Mouse (Mus musculus) heart, postnatal 10 days (tissue): Measurements from ENCODE around the gene H2-T23. TPM values are rescaled to one million over a fixed set of nuclear protein-coding genes. Genes with fewer than 3 reads are reported as not detected.
"Not testable (repeated sequence)": the region's sequence is repeated elsewhere in the genome, so short reads cannot be mapped to it uniquely, and the experiment has no call there.

Experiments used
- DNase-seq, 2 experiments: peaks; one replicate each; pipeline ENCODE4 v3.0.0; 2021
- intact Hi-C: fragments of 180-260 bp; cut with DNase I; formaldehyde crosslinking; loops from one replicate; pipeline ENCODE4 v1.15.1; 2025
- total RNA-seq, 2 experiments: library from RNA; stranded (reverse); gene quantifications; 2 replicates each; pipeline ENCODE4 v1.2.3; 2021

Gene H2-T23
- 10 to 100 TPM; 16.6 TPM for total RNA-seq

DNA sequence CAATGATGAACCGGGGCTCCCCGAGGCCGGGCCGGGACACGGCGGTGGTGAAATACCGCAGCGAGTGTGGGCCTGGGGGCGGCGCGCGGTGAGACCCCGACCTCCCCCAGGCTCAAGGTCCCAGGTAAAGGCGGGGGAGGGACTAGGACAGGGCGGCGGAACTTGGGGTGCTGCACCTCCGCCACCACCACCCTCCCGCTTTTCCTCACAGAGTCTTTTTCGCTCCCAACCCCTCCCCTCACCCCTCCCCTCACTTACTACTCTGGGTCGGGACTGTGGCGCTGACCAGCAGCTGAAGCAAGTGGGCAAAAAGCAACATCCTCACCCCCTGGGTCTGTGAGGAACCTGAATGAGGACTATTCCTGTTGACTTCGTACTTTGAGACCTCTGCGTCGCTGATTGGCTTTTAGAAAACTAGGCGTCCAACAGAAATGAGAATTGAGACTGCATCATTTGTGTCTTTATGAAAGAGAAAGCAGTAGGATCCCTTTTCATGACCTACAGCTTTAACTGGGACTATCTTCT lies at the start of gene H2-T23:
H2-T23 (minus strand) TSS at position 505 of the 525 bp plus-strand sequence.
- intact Hi-C loops: not testable (repeated sequence)

DNA sequence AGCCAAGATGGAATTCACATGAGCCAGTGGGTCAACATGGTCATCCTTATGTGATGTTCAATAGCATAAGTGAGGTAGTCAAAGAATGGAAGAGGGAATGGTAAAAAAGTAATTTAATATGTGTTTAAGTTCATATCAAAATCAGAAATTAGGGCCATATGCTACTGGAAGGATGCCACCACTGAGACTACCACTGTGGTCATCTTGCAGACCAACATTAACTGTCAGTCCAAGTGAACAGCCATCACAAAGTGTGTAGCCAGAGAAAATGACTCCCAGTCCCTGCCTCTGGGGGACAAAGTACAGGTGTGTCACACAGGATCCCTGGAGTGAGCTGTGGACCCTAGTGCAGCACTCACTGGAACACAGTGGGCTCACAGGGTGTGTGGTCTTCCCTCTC lies 49.2 kb upstream of the H2-T23 start:
- DNase-seq, intact Hi-C loops: not testable (repeated sequence)

More for the DNA sequence above, at the start of gene H2-T23:
- DNase-seq: peak; percentile 62 to 67

DNA sequence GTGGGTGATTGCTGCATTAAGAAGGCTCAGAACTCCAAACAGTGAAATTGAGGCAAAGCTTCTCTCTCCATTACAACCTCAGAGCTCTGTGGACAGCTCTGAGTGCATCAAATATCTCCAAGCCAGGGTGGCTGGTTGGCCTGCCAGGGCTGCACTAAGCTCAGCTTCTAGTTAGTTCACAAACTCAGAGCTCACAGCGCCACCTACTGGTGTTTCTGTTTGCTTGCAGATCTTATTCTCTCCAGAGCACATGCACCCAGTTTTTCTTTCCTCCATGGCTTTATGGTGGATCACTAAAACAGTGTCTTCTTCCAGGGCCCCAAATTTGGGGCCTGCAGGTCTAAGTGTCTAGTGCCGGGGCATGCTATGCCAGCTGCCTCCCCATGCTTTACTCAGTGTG lies 28.2 kb upstream of the H2-T23 start:
- intact Hi-C loops: loop anchor here (10.0 kb wide), 1 partner anchor 134 kb away; the partner anchor contains the start of gene H2-T3
- peak; percentile 84 to 92 for DNase-seq

DNA sequence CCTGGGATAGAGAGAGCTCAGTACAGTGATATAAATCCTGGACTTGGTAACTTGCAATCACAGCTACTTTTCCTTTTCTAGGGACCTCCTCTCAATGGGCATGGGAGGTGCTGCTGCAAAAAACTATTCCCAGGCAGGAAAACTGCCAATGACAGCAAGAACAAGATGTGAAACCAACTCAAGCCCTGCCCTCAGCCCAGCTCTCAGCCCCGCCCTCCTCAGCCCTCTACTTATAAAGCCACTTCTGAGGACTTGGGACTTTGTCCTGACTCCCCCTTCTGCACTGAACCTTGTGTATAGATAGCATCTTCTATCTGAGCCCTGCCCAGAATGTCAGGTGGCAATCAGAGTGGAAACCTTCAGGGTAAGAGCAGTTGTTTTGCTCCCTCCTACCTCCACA lies 25.7 kb upstream of the H2-T23 start, which contains the start of gene Gm11127:
Gm11127 (minus strand) TSS at position 10 of the 400 bp plus-strand sequence.
- DNase-seq, intact Hi-C loops: not testable (repeated sequence)

DNA sequence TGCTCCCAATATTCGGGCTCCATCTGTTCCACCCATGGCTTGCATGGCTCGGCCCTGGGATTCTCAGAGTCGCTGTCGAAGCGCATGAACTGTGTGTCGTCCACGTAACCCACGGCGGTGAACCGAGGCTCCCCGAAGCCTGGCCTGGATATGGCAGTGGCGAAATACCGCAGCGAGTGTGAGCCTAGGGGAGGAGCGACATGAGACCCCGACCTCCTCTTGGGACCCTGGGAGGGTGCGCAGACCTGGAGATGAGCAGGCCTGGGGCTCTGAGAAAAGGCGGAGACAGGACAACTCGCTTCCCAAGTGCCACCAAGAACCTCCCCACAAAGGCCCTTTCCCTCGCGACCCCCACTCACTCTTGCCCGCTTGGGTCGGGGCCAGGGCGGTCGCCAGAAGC lies 25.3 kb upstream of the H2-T23 start:
- intact Hi-C loops, DNase-seq: not testable (repeated sequence)

DNA sequence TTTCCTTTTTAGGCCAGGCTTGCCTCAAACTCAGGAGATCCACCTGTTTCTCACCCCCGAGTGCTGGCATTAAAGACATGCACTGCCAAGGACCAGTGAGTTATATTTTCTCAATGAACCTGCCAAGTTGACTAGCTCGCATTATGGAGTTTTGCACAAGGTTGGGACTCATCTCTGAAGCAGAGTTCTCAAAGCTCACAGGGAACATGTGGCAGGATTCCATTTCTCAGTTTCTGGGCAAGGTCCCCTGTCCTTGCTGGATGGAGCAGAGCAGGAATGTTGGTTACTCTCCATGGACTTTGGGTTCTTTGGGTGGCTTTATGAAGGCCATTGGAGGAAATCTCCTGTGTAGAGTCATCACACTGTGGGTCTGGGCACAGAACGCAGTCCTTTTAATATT lies 10.6 kb upstream of the H2-T23 start:
- no peak for DNase-seq
- intact Hi-C loops: no loop called here

DNA sequence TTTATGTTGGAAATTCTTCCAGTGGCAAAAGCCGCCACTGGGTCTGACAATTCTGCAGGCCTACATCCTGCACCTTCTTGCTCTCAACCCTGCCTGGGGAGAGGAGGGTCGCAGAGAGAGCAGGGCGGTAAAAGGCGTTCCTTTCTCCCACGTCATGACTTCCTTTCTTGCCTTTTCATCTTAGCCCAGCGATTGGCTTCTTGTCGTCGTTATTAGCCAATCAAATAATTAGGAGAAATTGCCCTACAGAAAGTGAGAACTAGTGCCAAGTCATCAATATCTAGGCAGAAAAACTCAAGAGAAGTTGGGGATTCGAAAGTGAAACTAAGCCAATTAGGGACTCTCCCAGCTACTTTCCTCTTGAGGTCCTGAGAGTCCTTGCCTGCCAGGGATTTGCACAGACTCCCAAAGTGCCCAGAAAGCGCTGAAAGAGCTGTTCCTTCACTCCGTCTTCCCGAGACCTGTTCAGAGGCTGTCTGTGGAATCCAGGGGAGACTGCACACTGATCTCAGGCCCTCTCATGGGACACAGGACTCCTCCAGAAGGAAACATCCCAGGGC lies 10.0 kb upstream of the H2-T23 start, which contains the start of the genes H2-T22 and Gm6034:
H2-T22 (minus strand) TSS at position 138 of the 560 bp plus-strand sequence.
Gm6034 (plus strand) TSS at position 352 of the 560 bp plus-strand sequence.
- DNase-seq: peak; percentile 82 to 86
- intact Hi-C loops: not testable (repeated sequence)

DNA sequence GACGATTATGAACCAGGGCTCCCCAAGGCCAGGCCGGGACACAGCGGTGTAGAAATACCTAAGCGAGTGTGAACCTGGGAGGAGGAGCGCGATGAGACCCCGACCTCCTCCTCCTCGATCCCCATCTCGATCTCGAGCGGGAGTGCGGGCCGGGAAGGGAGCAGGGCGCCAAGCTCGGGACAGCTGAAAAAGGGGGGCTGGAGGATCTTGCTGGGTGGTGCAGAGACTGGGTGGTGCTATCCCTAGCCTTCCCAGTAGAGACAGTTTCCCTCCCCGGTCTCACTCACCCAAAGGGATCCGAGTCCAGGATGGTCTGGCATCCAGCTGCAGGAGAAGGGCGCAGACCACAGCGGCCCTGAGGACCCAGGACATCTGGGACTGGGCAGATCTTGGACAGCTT lies 9.4 kb upstream of the H2-T23 start:
- intact Hi-C loops: not testable (repeated sequence)
- DNase-seq: peak; percentile 27 to 42

DNA sequence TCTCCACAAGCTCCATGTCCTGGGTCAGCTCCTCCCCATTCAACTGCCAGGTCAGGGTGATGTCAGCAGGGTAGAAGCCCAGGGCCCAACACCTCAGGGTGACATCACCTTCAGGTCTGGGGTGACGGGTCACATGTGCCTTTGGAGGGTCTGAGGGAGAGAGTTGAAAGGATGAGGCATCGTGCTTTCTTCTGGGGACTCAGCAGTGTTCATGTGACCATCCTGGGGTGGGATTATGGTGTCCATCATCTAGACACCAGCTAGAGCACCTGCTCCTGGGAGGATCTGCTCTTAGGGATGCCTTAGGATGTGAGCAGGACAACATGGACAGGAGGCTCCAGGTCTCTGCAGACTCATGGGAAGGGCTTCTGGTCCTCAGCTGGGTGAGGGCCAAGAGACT lies 7.9 kb upstream of the H2-T23 start:
- intact Hi-C loops, DNase-seq: not testable (repeated sequence)

DNA sequence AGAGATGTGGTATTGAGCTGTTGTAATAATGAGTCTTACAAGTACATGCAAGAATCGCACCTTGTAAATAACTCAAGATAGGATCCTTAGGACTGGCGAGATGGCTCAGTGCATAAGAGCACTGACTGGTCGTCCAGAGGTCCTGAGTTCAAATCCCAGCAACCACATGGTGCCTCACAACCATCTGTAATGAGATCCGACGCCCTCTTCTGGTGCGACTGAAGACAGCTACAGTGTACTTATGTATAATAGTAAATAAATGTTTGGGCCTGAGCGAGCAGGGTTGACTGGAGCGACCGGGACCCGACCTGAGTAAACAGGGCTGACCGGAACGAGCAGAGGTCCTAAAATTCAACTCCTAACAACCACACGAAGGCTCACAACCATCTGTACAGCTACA lies 3.5 kb upstream of the H2-T23 start:
- intact Hi-C loops, DNase-seq: not testable (repeated sequence)

DNA sequence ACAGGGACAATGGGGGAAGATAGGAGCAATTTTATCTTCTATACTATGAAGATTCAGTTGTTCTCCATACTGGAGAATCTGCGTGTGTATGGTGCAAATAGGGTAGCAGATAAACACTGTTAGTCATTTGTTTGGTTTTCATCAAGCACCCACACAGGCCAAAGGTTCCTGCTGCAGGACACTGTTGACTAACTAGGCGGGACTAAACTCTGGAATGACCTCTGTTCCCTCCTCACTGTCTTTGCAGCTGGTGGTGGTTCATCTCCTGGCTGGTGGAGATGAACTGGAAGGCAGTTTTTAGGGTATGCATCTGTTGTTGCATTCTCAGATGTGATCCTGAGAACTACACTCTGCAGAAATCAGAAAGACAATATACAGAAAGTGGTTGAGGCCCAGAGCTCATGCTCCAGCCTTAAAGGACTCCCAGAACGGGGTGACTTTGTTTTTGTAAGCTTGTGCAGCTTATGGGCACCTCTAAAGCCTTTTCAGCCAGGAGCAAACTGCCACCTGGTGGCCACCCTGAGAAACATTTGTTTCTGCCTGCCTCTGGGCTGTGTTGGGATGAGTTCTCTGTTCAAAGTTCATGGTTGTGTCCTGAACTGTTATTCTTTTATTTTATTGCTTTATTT lies 2.5 kb upstream of the H2-T23 start:
- intact Hi-C loops: loop anchor here (1.0 kb wide), 1 partner anchor 38 kb away; no protein-coding TSS in a partner anchor
- DNase-seq: peak; percentile 71 to 76

DNA sequence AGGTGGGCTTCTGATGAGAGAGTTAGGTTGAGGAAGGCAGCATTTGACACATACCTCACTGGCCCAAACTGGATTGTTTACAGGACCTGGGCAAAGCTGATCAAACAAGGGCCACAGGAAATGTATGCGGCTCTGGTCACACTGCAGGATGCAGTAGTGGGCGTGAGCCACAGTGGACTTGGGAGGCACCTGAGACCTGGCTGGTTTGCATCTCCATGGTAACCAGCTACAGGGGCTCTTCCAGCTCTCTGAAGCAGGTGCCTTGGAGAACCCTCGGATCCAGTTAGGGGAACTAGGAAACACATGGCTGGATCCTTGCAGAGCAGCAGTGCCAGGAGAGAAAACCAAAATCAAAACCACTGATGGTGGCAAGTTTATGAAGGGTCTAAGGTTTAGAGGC lies 1.9 kb upstream of the H2-T23 start:
- intact Hi-C loops, DNase-seq: not testable (repeated sequence)

DNA sequence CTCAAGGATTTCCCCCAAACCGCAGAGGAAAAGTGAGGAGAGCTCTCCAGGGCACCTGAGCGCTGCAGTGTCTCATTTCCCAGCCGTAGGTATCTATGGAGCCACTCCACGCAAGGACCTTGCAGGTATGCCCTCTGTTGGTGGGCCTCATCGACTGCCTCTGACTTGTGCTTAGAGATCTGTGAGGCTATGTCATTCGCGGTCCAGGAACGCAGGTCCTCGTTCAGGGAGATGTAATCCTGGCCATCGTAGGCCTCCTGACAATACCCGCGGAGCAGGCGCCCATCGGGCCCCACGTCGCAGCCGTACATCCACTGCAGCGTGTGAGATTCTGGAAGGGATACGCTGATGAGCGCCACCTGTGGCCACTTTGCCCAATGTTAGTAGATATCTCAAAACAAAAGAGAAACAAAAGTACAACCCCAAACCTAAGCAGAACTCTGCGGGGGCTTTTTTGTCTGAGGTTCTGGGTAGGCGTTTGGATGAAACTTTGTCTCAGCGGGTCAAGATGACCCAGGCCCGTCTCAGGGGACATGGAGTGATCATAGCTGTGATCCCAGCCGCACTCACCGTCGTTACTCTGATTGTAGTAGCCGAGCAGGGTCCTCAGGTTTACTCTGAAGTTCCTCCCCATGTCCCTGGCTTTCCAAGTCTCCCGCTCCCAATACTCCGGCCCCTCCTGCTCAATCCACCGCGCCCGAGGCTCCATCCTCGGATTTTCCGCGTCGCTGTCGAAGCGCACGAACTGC lies 898 bp downstream of the H2-T23 start:
- intact Hi-C loops: not testable (repeated sequence)
- peak; percentile 58 to 62 for DNase-seq

DNA sequence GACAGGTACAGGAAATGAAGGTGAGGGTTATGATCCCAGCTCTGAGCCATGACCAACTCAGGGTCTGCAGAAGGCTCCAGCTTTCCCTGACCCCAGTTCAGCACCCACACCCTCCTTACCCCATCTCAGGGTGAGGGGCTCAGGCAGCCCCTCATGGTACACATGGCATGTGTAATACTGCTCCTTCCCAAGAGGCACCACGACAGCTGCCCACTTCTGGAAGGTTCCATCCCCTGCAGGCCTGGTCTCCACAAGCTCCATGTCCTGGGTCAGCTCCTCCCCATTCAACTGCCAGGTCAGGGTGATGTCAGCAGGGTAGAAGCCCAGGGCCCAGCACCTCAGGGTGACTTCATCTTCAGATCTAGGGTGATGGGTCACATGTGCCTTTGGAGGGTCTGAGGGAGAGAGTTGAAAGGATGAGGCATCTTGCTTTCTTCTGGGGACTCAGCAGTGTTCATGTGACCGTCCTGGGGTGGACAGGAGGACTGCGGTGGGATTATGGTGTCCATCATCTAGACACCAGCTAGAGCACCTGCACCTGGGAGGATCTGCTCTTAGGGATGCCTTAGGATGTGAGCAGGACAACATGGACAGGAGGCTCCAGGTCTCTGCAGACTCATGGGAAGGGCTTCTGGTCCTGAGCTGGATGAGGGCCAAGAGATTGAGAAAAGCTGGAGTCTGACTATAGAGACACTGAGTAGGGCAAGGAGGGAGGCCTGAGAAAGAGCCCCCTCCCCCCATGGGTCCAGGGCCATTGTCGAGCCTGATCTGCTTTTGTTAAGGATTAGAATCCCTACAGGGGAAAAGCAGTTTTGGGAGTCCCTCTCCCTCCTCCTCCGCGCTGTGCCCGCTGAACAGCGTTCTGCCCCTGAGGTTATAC lies 1.7 kb downstream of the H2-T23 start:
- intact Hi-C loops: not testable (repeated sequence)
- peak in 1 of 2 experiments; percentile 23 for DNase-seq

DNA sequence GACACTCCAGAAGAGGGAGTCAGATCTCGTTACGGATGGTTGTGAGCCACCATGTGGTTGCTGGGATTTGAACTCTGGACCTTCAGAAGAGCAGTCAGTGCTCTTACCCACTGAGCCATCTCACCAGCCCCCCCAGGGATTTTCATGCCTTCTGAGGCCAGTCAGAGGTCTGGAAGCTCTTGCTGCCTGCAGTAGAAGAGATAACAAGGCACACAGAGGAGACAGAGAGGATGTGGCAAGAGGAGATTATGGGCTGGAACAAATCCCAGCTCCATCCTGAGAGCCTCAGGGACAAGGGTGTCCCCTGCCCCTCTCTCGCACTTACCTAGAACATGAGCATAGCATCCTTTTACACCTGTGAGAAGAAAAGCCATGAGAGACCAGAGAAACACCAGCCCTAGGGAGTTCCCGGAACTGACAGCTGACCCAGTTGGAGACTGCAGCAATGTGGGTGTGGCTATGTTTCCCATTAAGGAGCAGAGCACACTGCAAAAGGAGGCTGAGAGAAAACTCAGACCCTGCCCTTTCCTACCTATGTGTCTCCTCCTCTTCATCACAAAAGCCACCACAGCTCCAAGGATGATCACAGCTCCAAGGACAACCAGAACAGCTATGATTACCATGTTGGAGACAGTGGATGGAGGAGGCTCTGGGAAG lies 2.5 kb downstream of the H2-T23 start:
- DNase-seq: peak in 1 of 2 experiments; percentile 31
- intact Hi-C loops: not testable (repeated sequence)

DNA sequence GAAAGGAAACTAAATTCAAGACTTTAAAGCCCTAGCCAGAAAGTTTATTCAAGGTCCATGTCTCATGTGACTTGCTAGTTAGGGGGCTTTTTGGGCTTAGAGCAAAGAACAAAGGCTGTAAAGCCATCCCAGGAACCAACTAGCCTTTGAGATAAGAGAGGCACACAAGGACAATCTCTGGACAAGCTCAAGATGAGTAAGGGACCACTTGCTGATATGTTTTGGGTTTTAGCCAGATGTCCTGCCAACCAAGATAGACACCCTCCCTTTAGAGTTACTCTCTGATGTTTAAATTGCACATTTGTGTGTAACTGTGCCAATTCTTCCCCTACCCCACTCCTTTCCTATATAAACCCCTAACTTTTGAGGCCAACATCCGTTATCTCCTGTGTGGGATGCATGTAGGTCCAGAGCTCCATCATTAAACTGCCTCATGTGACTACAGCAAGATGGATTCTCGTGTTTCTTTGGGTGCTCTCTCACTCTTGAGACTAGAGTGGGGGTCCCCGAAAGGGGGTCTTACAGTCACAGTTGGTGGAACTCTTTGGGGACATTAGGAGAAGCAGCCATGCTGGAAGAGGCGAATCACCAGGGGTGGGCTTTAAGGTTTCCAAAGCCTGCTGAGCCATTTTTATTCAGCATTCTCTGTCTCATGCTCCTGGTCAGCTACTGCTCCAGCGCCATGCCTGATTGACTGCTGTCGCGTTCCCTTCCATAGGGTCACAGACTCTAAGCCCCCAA lies 3.6 kb downstream of the H2-T23 start:
- intact Hi-C loops: no loop called here
- no peak for DNase-seq

DNA sequence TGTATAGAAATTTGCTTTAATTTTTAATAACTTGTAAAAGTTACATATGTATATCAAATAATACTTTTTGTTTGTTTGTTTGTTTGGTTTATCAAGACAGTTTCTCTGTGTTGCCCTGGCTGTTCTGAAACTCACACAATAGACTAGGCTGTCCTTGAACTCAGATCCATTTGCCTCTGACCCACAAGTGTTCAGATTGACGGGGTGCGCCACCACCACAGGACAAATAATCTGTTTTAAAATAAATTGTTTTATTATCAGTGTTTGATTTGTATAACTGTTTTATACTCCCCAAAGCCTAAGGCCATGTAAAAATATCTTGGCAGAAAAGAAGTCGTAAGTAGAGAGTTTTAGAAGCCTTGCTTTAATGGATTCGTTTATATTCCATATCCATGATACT lies 5.0 kb downstream of the H2-T23 start:
- intact Hi-C loops: no loop called here
- DNase-seq: no peak

DNA sequence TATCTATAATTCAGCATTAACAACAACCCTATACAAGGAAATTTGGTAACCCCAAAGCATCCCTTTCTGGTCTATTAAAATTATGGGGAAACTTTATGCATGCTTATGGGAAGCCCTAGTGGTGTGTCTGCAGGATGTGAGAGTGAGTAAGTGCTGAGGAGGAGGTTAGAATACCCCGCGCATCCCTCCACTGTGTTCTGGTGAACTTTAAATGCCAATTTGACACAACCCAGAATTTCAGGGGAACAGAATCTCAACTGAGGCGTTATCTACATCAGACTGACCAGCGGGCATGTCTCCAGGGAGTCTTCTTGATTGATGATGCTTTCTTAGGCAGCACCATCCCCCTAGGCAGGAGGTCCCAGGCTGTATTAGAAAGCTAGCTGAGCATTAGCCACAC lies 6.8 kb downstream of the H2-T23 start:
- intact Hi-C loops: no loop called here

DNA sequence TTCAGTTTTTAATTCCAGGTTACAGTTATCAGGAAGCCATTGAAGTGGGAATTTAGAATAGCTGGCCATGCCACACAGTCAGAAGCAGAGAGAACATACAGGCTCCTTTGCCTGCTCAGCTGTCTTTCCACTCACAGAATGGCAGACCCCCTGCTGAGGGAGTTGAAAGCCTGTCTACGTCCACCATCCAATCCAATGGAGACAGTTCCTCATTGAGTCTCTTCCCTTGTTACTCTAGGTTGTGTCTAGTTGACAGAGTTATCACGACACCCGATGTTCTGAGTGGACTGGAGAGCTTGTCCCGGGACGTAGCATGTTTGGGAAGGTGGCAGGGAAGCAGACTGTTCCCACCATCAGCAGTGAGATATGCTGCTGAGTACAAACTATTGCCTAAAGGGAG lies 7.5 kb downstream of the H2-T23 start:
- intact Hi-C loops: no loop called here
- DNase-seq: no peak

More for the DNA sequence above, 6.8 kb downstream of the H2-T23 start:
- DNase-seq: no peak
